Mouse (Mus musculus) cerebellum, adult 9-10 months (tissue): Measurements from ENCODE around the gene Fancm.
"Not testable (repeated sequence)": the region's sequence is repeated elsewhere in the genome, so short reads cannot be mapped to it uniquely, and the experiment has no call there.

Source experiments
- DNase-seq: peaks from one replicate; pipeline ENCODE4 v3.0.0; 2022

Gene Fancm

GRCm38 (mm10) chr12:65075085-65075732, at the start of gene Fancm:
Fancm (plus strand) TSS chr12:65075603.
- DNase-seq: peak; percentile 91

GRCm38 (mm10) chr12:65035839-65036189, 39.6 kb upstream of the Fancm start:
- no peak for DNase-seq

- DNase-seq: peak; percentile 88
These were observed 39.1 kb upstream of the Fancm start, which contains the start of gene Prpf39 for GRCm38 (mm10) chr12:65036190-65036870. Prpf39 (plus strand) TSS chr12:65036333.

GRCm38 (mm10) chr12:65036892-65037545, 38.4 kb upstream of the Fancm start:
- no peak for DNase-seq

- DNase-seq: peak; percentile 19
These were observed 37.9 kb upstream of the Fancm start for GRCm38 (mm10) chr12:65037546-65037937.

- DNase-seq: no peak
These were observed 26.6 kb upstream of the Fancm start for GRCm38 (mm10) chr12:65048799-65049198.

GRCm38 (mm10) chr12:65058203-65058602, 17.2 kb upstream of the Fancm start:
- DNase-seq: no peak

GRCm38 (mm10) chr12:65061082-65061481, 14.3 kb upstream of the Fancm start:
- no peak for DNase-seq

GRCm38 (mm10) chr12:65065241-65065640, 10.2 kb upstream of the Fancm start:
- no peak for DNase-seq

- no peak for DNase-seq
These were observed 9.2 kb upstream of the Fancm start for GRCm38 (mm10) chr12:65066234-65066633.

GRCm38 (mm10) chr12:65068409-65068808, 7.0 kb upstream of the Fancm start:
- DNase-seq: no peak

GRCm38 (mm10) chr12:65072911-65073610, 2.3 kb upstream of the Fancm start:
- no peak for DNase-seq

GRCm38 (mm10) chr12:65073611-65074178, 1.7 kb upstream of the Fancm start, which contains the start of gene Fkbp3:
Fkbp3 (minus strand) TSS chr12:65074007.
- DNase-seq: peak; percentile 98

GRCm38 (mm10) chr12:65074651-65075050, 752 bp upstream of the Fancm start:
- peak; percentile 46 for DNase-seq

GRCm38 (mm10) chr12:65075733-65076310, 419 bp downstream of the Fancm start:
- peak; percentile 62 for DNase-seq

GRCm38 (mm10) chr12:65076906-65077305, 1.5 kb downstream of the Fancm start:
- DNase-seq: no peak

- DNase-seq: no peak
These were observed 33.3 kb downstream of the Fancm start for GRCm38 (mm10) chr12:65108746-65109145.

GRCm38 (mm10) chr12:65111503-65111902, 36.1 kb downstream of the Fancm start:
- DNase-seq: no peak

- no peak for DNase-seq
These were observed 37.4 kb downstream of the Fancm start for GRCm38 (mm10) chr12:65112811-65113210.

GRCm38 (mm10) chr12:65113925-65114324, 38.5 kb downstream of the Fancm start:
- no peak for DNase-seq

GRCm38 (mm10) chr12:65114978-65115377, 39.6 kb downstream of the Fancm start:
- DNase-seq: not testable (repeated sequence)

- no peak for DNase-seq
These were observed 43.6 kb downstream of the Fancm start for GRCm38 (mm10) chr12:65118968-65119367.

- no peak for DNase-seq
These were observed 44.0 kb downstream of the Fancm start for GRCm38 (mm10) chr12:65119451-65119850.
